Mouse (Mus musculus): ENCODE results near the gene Trim8. TPM values are rescaled to one million over a fixed set of nuclear protein-coding genes. Genes with fewer than 3 reads are reported as not detected.

The Trim8 gene
- polyA plus RNA-seq, 1 experiment from 2014 or later: 28.0 TPM

GRCm38 (mm10) chr19:46463446-46463845, 38.1 kb upstream of the Trim8 start:
- no peak for ATAC-seq (replicated peaks)
- no peaks in the 10 kb centered on the region for H3K9me3 ChIP-seq
- no peak overlapping the region for H3K9ac ChIP-seq (replicated peaks)
- WGBS: over 99% methylated on average over 4 of the region's 4 CpGs
- no peak overlapping the region for H3K4me2 ChIP-seq (replicated peaks)
- H3K27ac ChIP-seq (replicated peaks): no peak overlapping the region
- H3K4me3 ChIP-seq: no peak overlapping the region
- no peaks in the 10 kb centered on the region for H3K4me1 ChIP-seq
- peaks cover 8% of the 10 kb centered on the region; the same call in 1 of the 2 replicates for H3K36me3 ChIP-seq
- H3K27me3 ChIP-seq: no peaks in the 10 kb centered on the region

GRCm38 (mm10) chr19:46466160-46466559, 35.3 kb upstream of the Trim8 start:
- H3K4me1 ChIP-seq: peaks cover 5% of the 10 kb centered on the region; the same call in 1 of the 2 replicates
- H3K4me3 ChIP-seq: no peak overlapping the region
- 85% methylated on average over 6 of the region's 6 CpGs for WGBS
- H3K9me3 ChIP-seq: no peaks in the 10 kb centered on the region
- no peaks in the 10 kb centered on the region for H3K27me3 ChIP-seq
- ATAC-seq (replicated peaks): no peak
- H3K9ac ChIP-seq (replicated peaks): no peak overlapping the region
- no peak overlapping the region for H3K27ac ChIP-seq (replicated peaks)
- H3K36me3 ChIP-seq: peaks cover 10% of the 10 kb centered on the region; the same call in 1 of the 2 replicates
- no peak overlapping the region for H3K4me2 ChIP-seq (replicated peaks)

- Histone ChIP-seq H3K36me3 (peaks cover 7% of the 10 kb centered on the region; the same call in 1 of the 2 replicates), H3K9ac (replicated peaks) (no peak overlapping the region), H3K27ac (replicated peaks) (no peak overlapping the region), H3K4me3 (no peak overlapping the region), H3K4me1 (peaks cover 11% of the 10 kb centered on the region), H3K4me2 (replicated peaks) (no peak overlapping the region), H3K9me3 (no peaks in the 10 kb centered on the region), H3K27me3 (no peaks in the 10 kb centered on the region)
- ATAC-seq (replicated peaks): no peak
- WGBS: 85% methylated on average over 3 of the region's 3 CpGs
These were observed 34.4 kb upstream of the Trim8 start for GRCm38 (mm10) chr19:46467051-46467503.

- Histone ChIP-seq H3K9ac (replicated peaks) (no peak overlapping the region), H3K4me2 (replicated peaks) (no peak overlapping the region), H3K4me1 (peaks cover 11% of the 10 kb centered on the region), H3K27ac (replicated peaks) (peak overlapping the region; percentile 57), H3K36me3 (peaks cover 16% of the 10 kb centered on the region; the same call in 1 of the 2 replicates), H3K27me3 (no peaks in the 10 kb centered on the region), H3K4me3 (no peak overlapping the region), H3K9me3 (no peaks in the 10 kb centered on the region)
- WGBS: 53% methylated on average over 17 of the region's 17 CpGs
- ATAC-seq (replicated peaks): no peak
These were observed 30.9 kb upstream of the Trim8 start for GRCm38 (mm10) chr19:46470364-46471240.

- Histone ChIP-seq H3K36me3 (peaks cover 16% of the 10 kb centered on the region; the same call in 1 of the 2 replicates), H3K27me3 (no peaks in the 10 kb centered on the region), H3K9me3 (no peaks in the 10 kb centered on the region), H3K4me3 (no peak overlapping the region), H3K4me2 (replicated peaks) (no peak overlapping the region), H3K27ac (replicated peaks) (peak overlapping the region; percentile 57), H3K9ac (replicated peaks) (no peak overlapping the region), H3K4me1 (peaks cover 11% of the 10 kb centered on the region)
- no peak for ATAC-seq (replicated peaks)
- WGBS: 19% methylated on average over 10 of the region's 10 CpGs
These were observed 30.0 kb upstream of the Trim8 start for GRCm38 (mm10) chr19:46471324-46472093.

- 0 out of 2 replicates have a peak, but pooled peaks have one; percentile 21 for ATAC-seq (replicated peaks)
- Histone ChIP-seq H3K4me2 (replicated peaks) (no peak overlapping the region), H3K9me3 (no peaks in the 10 kb centered on the region), H3K36me3 (peaks cover 13% of the 10 kb centered on the region), H3K4me1 (peaks cover 10% of the 10 kb centered on the region), H3K4me3 (no peak overlapping the region), H3K9ac (replicated peaks) (no peak overlapping the region), H3K27me3 (no peaks in the 10 kb centered on the region), H3K27ac (replicated peaks) (no peak overlapping the region)
- 27% methylated on average over 10 of the region's 10 CpGs for WGBS
These were observed 24.1 kb upstream of the Trim8 start for GRCm38 (mm10) chr19:46477432-46477845.

GRCm38 (mm10) chr19:46478242-46478641, 23.3 kb upstream of the Trim8 start:
- no peak overlapping the region for H3K27ac ChIP-seq (replicated peaks)
- H3K4me2 ChIP-seq (replicated peaks): no peak overlapping the region
- no peak overlapping the region for H3K4me3 ChIP-seq
- no peaks in the 10 kb centered on the region for H3K9me3 ChIP-seq
- WGBS: 78% methylated on average over 4 of the region's 4 CpGs
- ATAC-seq (replicated peaks): no peak
- H3K9ac ChIP-seq (replicated peaks): no peak overlapping the region
- H3K4me1 ChIP-seq: peaks cover 18% of the 10 kb centered on the region
- H3K27me3 ChIP-seq: no peaks in the 10 kb centered on the region
- H3K36me3 ChIP-seq: peaks cover 13% of the 10 kb centered on the region

- peaks cover 24% of the 10 kb centered on the region for H3K4me1 ChIP-seq
- 88% methylated on average over 5 of the region's 5 CpGs for WGBS
These were observed 22.7 kb upstream of the Trim8 start for GRCm38 (mm10) chr19:46478826-46479225.

GRCm38 (mm10) chr19:46479306-46480075, 22.0 kb upstream of the Trim8 start:
- Histone ChIP-seq H3K4me1 (peaks cover 30% of the 10 kb centered on the region), H3K27ac (replicated peaks) (no peak overlapping the region), H3K9me3 (no peaks in the 10 kb centered on the region), H3K4me2 (replicated peaks) (no peak overlapping the region), H3K36me3 (peaks cover 11% of the 10 kb centered on the region), H3K27me3 (no peaks in the 10 kb centered on the region), H3K4me3 (no peak overlapping the region), H3K9ac (replicated peaks) (no peak overlapping the region)
- no peak for ATAC-seq (replicated peaks)
- WGBS: 81% methylated on average over 21 of the region's 21 CpGs

More at GRCm38 (mm10) chr19:46478826-46479225, 22.7 kb upstream of the Trim8 start:
- Histone ChIP-seq H3K36me3 (peaks cover 13% of the 10 kb centered on the region), H3K4me2 (replicated peaks) (no peak overlapping the region), H3K4me3 (no peak overlapping the region), H3K27me3 (no peaks in the 10 kb centered on the region), H3K9ac (replicated peaks) (no peak overlapping the region), H3K9me3 (no peaks in the 10 kb centered on the region), H3K27ac (replicated peaks) (no peak overlapping the region)
- no peak for ATAC-seq (replicated peaks)

GRCm38 (mm10) chr19:46480624-46481345, 20.7 kb upstream of the Trim8 start:
- Histone ChIP-seq H3K27me3 (no peaks in the 10 kb centered on the region), H3K27ac (replicated peaks) (peak overlapping the region; percentile 16; the same call in 1 of the 2 replicates), H3K9me3 (no peaks in the 10 kb centered on the region), H3K4me1 (peaks cover 32% of the 10 kb centered on the region), H3K9ac (replicated peaks) (no peak overlapping the region), H3K36me3 (peaks cover 5% of the 10 kb centered on the region), H3K4me2 (replicated peaks) (no peak overlapping the region), H3K4me3 (no peak overlapping the region)
- ATAC-seq (replicated peaks): no peak
- 82% methylated on average over 10 of the region's 10 CpGs for WGBS

- Histone ChIP-seq H3K27me3 (no peaks in the 10 kb centered on the region), H3K36me3 (peaks cover 9% of the 10 kb centered on the region), H3K4me2 (replicated peaks) (no peak overlapping the region), H3K4me1 (peaks cover 32% of the 10 kb centered on the region), H3K9me3 (no peaks in the 10 kb centered on the region), H3K9ac (replicated peaks) (no peak overlapping the region; the same call in 1 of the 2 replicates), H3K4me3 (no peak overlapping the region), H3K27ac (replicated peaks) (peak overlapping the region; percentile 16)
- no peak for ATAC-seq (replicated peaks)
- WGBS: 14% methylated on average over 3 of the region's 3 CpGs
These were observed 20.1 kb upstream of the Trim8 start for GRCm38 (mm10) chr19:46481352-46481751.

Data from forebrain, embryonic 15.5 days (tissue).